In the genomic region with DNA sequence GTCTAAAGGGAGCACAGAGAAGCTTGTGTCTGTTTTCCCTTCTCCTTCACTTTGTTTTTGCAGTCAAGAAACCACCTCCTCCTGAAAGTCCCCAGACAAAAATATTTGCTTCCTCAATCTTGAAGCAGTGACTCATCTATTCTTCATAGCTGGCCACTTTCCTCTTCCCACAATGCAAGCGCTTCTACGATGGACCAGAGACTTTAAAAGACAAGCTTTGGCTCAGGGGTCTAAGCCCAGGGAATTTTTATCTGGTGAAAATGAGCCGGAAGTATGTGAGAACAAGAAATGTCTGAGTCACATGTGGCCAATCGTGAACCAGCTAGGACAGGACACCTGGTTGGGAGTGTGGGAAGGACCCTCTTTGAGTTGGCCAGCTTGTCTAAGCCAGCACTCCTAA, we compare ENCODE assay signal across 13 mouse cellular contexts. TPM values are rescaled to one million over a fixed set of nuclear protein-coding genes. Genes with fewer than 3 reads are reported as not detected.
DNase-seq lines count a peak whose midpoint lies in the region; ATAC-seq and TF ChIP-seq lines count a peak whose summit lies in the region.
"Had no signal": no experiment of that assay in that cellular context is flagged by ENCODE, and none has a peak within 500 bp of the region (broad histone marks: within the 10 kb centered on the region; RNA-seq: fewer than 3 reads in every experiment).

No protein-coding gene starts in this region.

- ATAC-seq in heart, embryonic 12.5 days (ENCODE audit: insufficient number of reproducible peaks, low FRiP score), result no peak
- ATAC-seq in lung, postnatal 0 days, result peak; percentile 21; the same call in 1 of the 2 replicates
- ATAC-seq in stomach, embryonic 16.5 days (ENCODE audit: insufficient read depth, low FRiP score), result no peak
- ATAC-seq: forebrain, embryonic 15.5 days had no signal

- 59% methylated on average over 4 of the region's 4 CpGs for WGBS in heart, embryonic 12.5 days
- 49% methylated on average over 4 of the region's 4 CpGs for WGBS in lung, postnatal 0 days
- WGBS in stomach, embryonic 16.5 days, result 68% methylated on average over 4 of the region's 4 CpGs

- no peak for TF ChIP-seq EP300 in lung, postnatal 0 days (IDR thresholded peaks at IDR 0.05)

- no peaks in the 10 kb centered on the region for H3K4me1 ChIP-seq in heart, embryonic 12.5 days (replicated peaks)
- no peaks in the 10 kb centered on the region for H3K4me1 ChIP-seq in lung, postnatal 0 days (ENCODE audit: insufficient read depth, low read depth, low read length)
- H3K4me1 ChIP-seq in stomach, embryonic 16.5 days (ENCODE audit: control insufficient read depth, insufficient read depth, low read length), result 0 out of 2 replicates have a peak, but pooled peaks cover 4% of the 10 kb centered on the region
- H3K4me1 ChIP-seq: forebrain, embryonic 15.5 days had no signal

- H3K9me3 ChIP-seq in heart, embryonic 12.5 days (replicated peaks), result no peaks in the 10 kb centered on the region
- no peaks in the 10 kb centered on the region for H3K9me3 ChIP-seq in lung, postnatal 0 days (ENCODE audit: low read length)
- no peaks in the 10 kb centered on the region for H3K9me3 ChIP-seq in stomach, embryonic 16.5 days (replicated peaks; ENCODE audit: control insufficient read depth, low read length)
- H3K9me3 ChIP-seq: forebrain, embryonic 15.5 days had no signal

- H3K9ac ChIP-seq in heart, embryonic 12.5 days, result no peak overlapping the region
- no peak overlapping the region for H3K9ac ChIP-seq in lung, postnatal 0 days (replicated peaks; ENCODE audit: low read depth)
- no peak overlapping the region for H3K9ac ChIP-seq in stomach, embryonic 16.5 days (ENCODE audit: low read length)
- H3K9ac ChIP-seq: forebrain, embryonic 15.5 days had no signal

- no peaks in the 10 kb centered on the region for H3K27me3 ChIP-seq in heart, embryonic 12.5 days (replicated peaks)
- no peaks in the 10 kb centered on the region for H3K27me3 ChIP-seq in lung, postnatal 0 days (replicated peaks; ENCODE audit: insufficient read depth, low read length)
- H3K27me3 ChIP-seq in stomach, embryonic 16.5 days (ENCODE audit: control insufficient read depth, insufficient read depth, low read length), result no peaks in the 10 kb centered on the region
- H3K27me3 ChIP-seq: forebrain, embryonic 15.5 days had no signal

- peak; percentile 61 for DNase-seq in heart, adult 8-10 months (ENCODE audit: low spot score)
- DNase-seq in lung, postnatal 0 days (ENCODE audit: low spot score), result peak; percentile 53
- no peak for DNase-seq in lung, postnatal 10 days
- DNase-seq in fibroblast of lung, adult 2 months (ENCODE audit: low read depth), result peak; percentile 60
- no peak for DNase-seq in embryo, embryonic 10.5 days (ENCODE audit: low spot score)
- no peak for DNase-seq in thymus, adult 18-20 months
- DNase-seq: kidney, adult 11 months; thymus, postnatal 14 days had no signal

- no peak overlapping the region for H3K4me3 ChIP-seq in heart, embryonic 12.5 days
- H3K4me3 ChIP-seq in lung, postnatal 0 days (ENCODE audit: low read depth, low read length), result no peak overlapping the region
- H3K4me3 ChIP-seq in stomach, embryonic 16.5 days (replicated peaks; ENCODE audit: low read length), result no peak overlapping the region
- H3K4me3 ChIP-seq: forebrain, embryonic 15.5 days had no signal

- H3K4me2 ChIP-seq in heart, embryonic 12.5 days, result no peak overlapping the region
- no peak overlapping the region for H3K4me2 ChIP-seq in lung, postnatal 0 days (replicated peaks; ENCODE audit: low read depth, low read length)
- no peak overlapping the region for H3K4me2 ChIP-seq in stomach, embryonic 16.5 days (ENCODE audit: low read depth, low read length)
- H3K4me2 ChIP-seq: forebrain, embryonic 15.5 days had no signal

- H3K36me3 ChIP-seq in heart, embryonic 12.5 days, result no peaks in the 10 kb centered on the region
- no peaks in the 10 kb centered on the region for H3K36me3 ChIP-seq in lung, postnatal 0 days (ENCODE audit: insufficient read depth, low read length)
- no peaks in the 10 kb centered on the region for H3K36me3 ChIP-seq in stomach, embryonic 16.5 days (ENCODE audit: control insufficient read depth, insufficient read depth, low read length)
- H3K36me3 ChIP-seq: forebrain, embryonic 15.5 days had no signal

- no peak overlapping the region for H3K27ac ChIP-seq in heart, embryonic 12.5 days (ENCODE audit: poor library complexity, severe bottlenecking)
- H3K27ac ChIP-seq in lung, postnatal 0 days (ENCODE audit: low read length), result no peak overlapping the region
- H3K27ac ChIP-seq in stomach, embryonic 16.5 days (ENCODE audit: low read length), result peak overlapping the region; percentile 34; the same call in 1 of the 2 replicates
- H3K27ac ChIP-seq: forebrain, embryonic 15.5 days had no signal

- TF ChIP-seq CTCF in lung, postnatal 0 days (IDR thresholded peaks at IDR 0.05), result no peak

RNA-seq across cellular contexts. Expression of a gene that starts 21.5 kb away (rescaled TPM):
- 10 to 100 TPM; 38.6 to 45.7 (median 39.3) TPM for total RNA-seq in heart, adult 8-10 months (2022)
- polyA plus RNA-seq in heart, embryonic 12.5 days (2016; fragmentation: Nextera tagmentation; extraction: Ambion mirVana), result 31.0 and 33.0 TPM in 2 replicates
- polyA plus RNA-seq in lung, postnatal 0 days (2015; fragmentation: Nextera tagmentation; extraction: Ambion mirVana), result 138 and 159 TPM in 2 replicates
- polyA plus RNA-seq in stomach, embryonic 16.5 days (2015; fragmentation: Nextera tagmentation; extraction: Ambion mirVana), result 75.3 and 79.8 TPM in 2 replicates

RNA-seq across cellular contexts. Expression of a gene that starts 51.5 kb away (rescaled TPM):
- total RNA-seq in heart, adult 8-10 months (2022), result not detected
- not detected in 2 replicates for polyA plus RNA-seq in heart, embryonic 12.5 days (2016; fragmentation: Nextera tagmentation; extraction: Ambion mirVana)
- polyA plus RNA-seq in lung, postnatal 0 days (2015; fragmentation: Nextera tagmentation; extraction: Ambion mirVana), result 0.05 and 0.12 TPM in 2 replicates
- not detected in 2 replicates for polyA plus RNA-seq in stomach, embryonic 16.5 days (2015; fragmentation: Nextera tagmentation; extraction: Ambion mirVana)
- polyA plus RNA-seq: embryonic facial prominence, embryonic 11.5 days; forebrain, embryonic 15.5 days; limb, embryonic 11.5 days had no signal

Comparison
In these comparisons a context has a peak if more than half of its experiments do, and no peak if none do; other contexts are left out.
1. DNase-seq: peak in heart, adult 8-10 months (single experiment), lung, postnatal 0 days (single experiment) and fibroblast of lung, adult 2 months (single experiment); none in lung, postnatal 10 days (single experiment), embryo, embryonic 10.5 days (single experiment) and thymus, adult 18-20 months (0 of 2).